Mouse (Mus musculus) liver, adult 2 months (tissue): Measurements from ENCODE around the gene Sept9. TPM values are rescaled to one million over a fixed set of nuclear protein-coding genes. Genes with fewer than 3 reads are reported as not detected.
A peak's percentile ranks its signal among the peaks of the same experiment; 100 is the strongest.

Source experiments
- DNase-seq: peaks from one replicate; pipeline ENCODE4 v3.0.0-alpha.2; 2011; ENCODE audit warnings: low read depth, low spot score; ENCODE audit errors: extremely low read depth
- H3K27ac ChIP-seq: fragments of 200-500 bp; replicated peaks from 2 replicates; pipeline ENCODE4 v1.5.1; 2012; ENCODE audit warnings: low read depth, mild to moderate bottlenecking, control low read depth, inconsistent platforms, low read length; ENCODE audit not compliant: insufficient read depth
- H3K27me3 ChIP-seq: fragments of 200-500 bp; 2 replicates; pipeline ENCODE4 v1.6.1; 2012; ENCODE audit warnings: mild to moderate bottlenecking, moderate library complexity, low read length, inconsistent platforms; ENCODE audit not compliant: control insufficient read depth, insufficient read depth
- H3K36me3 ChIP-seq: fragments of 200-500 bp; 2 replicates; pipeline ENCODE4 v1.6.1; 2012; ENCODE audit warnings: low read length, inconsistent platforms; ENCODE audit not compliant: control insufficient read depth, insufficient read depth
- H3K4me1 ChIP-seq: fragments of 200-500 bp; 2 replicates; pipeline ENCODE4 v1.6.1; 2011; ENCODE audit warnings: low read length; ENCODE audit not compliant: control insufficient read depth, insufficient read depth
- H3K4me3 ChIP-seq: fragments of 200-500 bp; 2 replicates; pipeline ENCODE4 v1.5.1; 2011; ENCODE audit warnings: low read depth, mild to moderate bottlenecking, control low read depth, low read length, moderate library complexity; ENCODE audit not compliant: insufficient read depth
- H3K79me2 ChIP-seq: fragments of 200-500 bp; 2 replicates; pipeline ENCODE4 v1.6.1; 2012; ENCODE audit warnings: inconsistent platforms, mild to moderate bottlenecking, low read length, moderate library complexity; ENCODE audit not compliant: control insufficient read depth, insufficient read depth
- H3K9ac ChIP-seq: fragments of 200-500 bp; 2 replicates; pipeline ENCODE4 v1.6.1; 2012; ENCODE audit warnings: low read depth, mild to moderate bottlenecking, control low read depth, inconsistent platforms, low read length
- CTCF ChIP-seq: fragments of 200-500 bp; IDR thresholded peaks from 2 replicates; pipeline ENCODE4 v1.5.1; 2011; ENCODE audit warnings: low read depth, low read length, control low read depth
- POLR2A ChIP-seq: fragments of 200-500 bp; IDR thresholded peaks from 2 replicates; pipeline ENCODE4 v1.6.1; 2011; ENCODE audit warnings: low read length, control low read depth; ENCODE audit not compliant: insufficient read depth; ENCODE audit errors: extremely low read depth
- WGBS: fragments of 180-500 bp; shearing (Covaris S2); methylation state at CpG from one replicate; pipeline ENCODE4 v1.1.7; 2018; 5-methylcytosine and 5-hydroxymethylcytosine counted together
- polyA plus RNA-seq: library from polyadenylated mRNA; depleted of rRNA; stranded (reverse); fragments of >200 nt; gene quantifications from 2 replicates; pipeline ENCODE4 v1.2.3, GENCODE M21; 2012; rRNA removed
- total RNA-seq: library from RNA; depleted of rRNA; stranded (reverse); fragments of >200 nt; gene quantifications from 2 replicates; pipeline ENCODE4 v1.2.3, GENCODE M21; 2014; rRNA removed

Gene Sept9
- total RNA-seq = 18.8 and 20.7 TPM in 2 replicates
- 21.2 and 29.0 TPM in 2 replicates for polyA plus RNA-seq

DNA sequence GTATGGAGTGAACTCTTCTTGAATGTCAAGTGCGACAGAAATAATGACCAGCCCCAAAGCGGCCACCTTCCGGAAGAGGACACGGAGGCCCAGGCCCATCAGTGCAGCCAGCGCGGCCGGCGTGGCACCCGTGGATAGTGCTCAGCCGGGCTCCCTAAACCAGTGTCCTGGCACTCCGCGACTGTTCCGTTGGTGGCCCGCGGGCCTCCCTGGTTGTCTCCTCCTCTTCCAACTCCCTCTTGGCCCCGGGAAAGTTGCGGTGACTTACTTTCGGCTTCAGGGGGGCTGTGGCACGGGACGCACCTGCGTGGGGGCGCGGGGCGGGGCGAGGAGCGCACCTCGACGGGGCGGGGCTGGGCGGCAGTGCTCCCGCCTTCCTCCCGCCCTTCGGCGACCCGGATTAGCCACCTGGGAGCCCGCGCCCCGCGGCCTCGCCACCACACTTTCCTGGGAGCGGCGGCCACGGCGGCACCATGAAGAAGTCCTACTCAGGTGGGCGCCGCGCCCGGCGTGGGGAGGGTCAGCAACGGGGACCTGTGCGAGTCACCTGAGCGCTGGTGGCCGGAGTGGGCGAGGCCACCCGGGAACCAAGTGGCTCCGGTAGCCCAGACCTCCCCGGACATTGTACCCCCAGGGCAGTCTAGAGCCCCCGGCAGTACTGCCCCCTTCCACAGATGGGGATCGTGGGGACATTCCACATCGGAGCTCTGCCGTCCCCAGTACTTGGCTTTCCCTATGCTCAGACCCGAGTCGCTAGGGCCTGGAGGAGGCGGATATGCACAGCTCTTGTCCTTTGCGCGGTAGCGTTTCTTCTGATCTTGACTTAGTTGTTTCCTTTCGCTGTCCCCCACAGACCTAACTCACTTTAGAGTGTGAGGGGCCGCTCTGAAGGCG, at the start of gene Sept9:
Gene Sept9, plus strand, starts transcription at position 380 of the 894 bp plus-strand sequence.
- H3K36me3 ChIP-seq = no peaks in the 10 kb centered on the region
- TF ChIP-seq CTCF (no peak), POLR2A (peak; percentile 69; the same call in 1 of the 2 replicates)
- H3K9ac ChIP-seq = peak within 1 kb of the TSS; percentile 91
- H3K27me3 ChIP-seq = no peaks in the 10 kb centered on the region
- DNase-seq = peak; percentile 33
- WGBS = 2% methylated on average over 70 of the region's 70 CpGs
- H3K4me3 ChIP-seq = peak within 1 kb of the TSS; percentile 86
- peak within 1 kb of the TSS; percentile 81 for H3K27ac ChIP-seq
- peaks cover 27% of the 10 kb centered on the region for H3K4me1 ChIP-seq
- H3K79me2 ChIP-seq = peaks cover 11% of the 10 kb centered on the region; the same call in 1 of the 2 replicates

DNA sequence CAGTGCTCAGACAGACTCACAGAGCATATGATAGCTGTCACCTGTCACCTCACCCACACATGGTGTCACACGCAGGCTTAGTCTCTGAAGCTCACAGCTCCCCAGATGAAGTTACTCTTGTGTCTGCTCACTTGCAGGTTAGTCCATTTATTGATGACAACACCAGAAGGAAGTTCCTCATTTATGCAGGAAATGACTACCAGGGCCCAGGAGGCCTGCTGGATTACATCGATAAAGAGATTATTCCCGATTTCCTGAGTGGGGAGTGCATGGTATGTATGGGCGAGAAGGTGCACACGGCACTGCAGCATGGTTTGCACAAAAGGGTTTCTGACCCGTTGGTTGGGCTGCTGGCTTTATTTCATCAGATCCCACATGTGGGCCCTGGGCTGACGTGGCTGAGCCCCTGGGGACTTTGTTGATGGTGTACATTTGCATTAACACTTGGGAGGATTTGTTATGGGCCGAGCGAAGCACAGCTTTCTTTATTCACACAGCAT, 48.9 kb upstream of the Sept9 start:
- H3K9ac ChIP-seq = no peak overlapping the region
- 86% methylated on average over 9 of the region's 9 CpGs for WGBS
- DNase-seq = no peak
- TF ChIP-seq POLR2A (no peak), CTCF (no peak)
- no peak overlapping the region for H3K4me3 ChIP-seq
- H3K27ac ChIP-seq = no peak overlapping the region
- no peaks in the 10 kb centered on the region for H3K4me1 ChIP-seq
- H3K36me3 ChIP-seq = peaks cover 9% of the 10 kb centered on the region; the same call in 1 of the 2 replicates
- no peaks in the 10 kb centered on the region for H3K79me2 ChIP-seq
- no peaks in the 10 kb centered on the region for H3K27me3 ChIP-seq

DNA sequence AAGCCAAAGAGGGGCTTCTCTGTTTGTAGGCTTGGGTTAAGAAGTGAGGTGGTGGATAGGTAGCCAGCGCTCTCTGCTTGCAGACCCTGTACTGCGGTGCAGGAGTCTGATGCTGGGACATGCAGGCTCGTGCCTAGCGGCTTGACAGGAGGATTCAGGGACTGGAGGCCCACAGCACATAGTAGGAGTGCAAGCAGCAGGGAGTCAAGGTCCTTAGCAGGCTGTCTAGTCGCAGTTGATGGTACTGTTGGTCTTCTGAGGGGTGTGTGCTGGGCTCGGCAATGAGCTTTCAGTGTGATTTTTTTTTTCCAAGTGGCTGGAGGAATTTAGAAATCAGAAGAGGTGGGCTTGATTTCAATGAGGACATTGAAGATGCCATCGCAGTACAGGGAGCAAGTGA, 48.0 kb upstream of the Sept9 start:
- Histone ChIP-seq H3K79me2 (no peaks in the 10 kb centered on the region), H3K27me3 (no peaks in the 10 kb centered on the region), H3K9ac (no peak overlapping the region), H3K4me1 (no peaks in the 10 kb centered on the region), H3K36me3 (peaks cover 9% of the 10 kb centered on the region; the same call in 1 of the 2 replicates), H3K27ac (no peak overlapping the region), H3K4me3 (no peak overlapping the region)
- TF ChIP-seq POLR2A (no peak), CTCF (no peak)
- 96% methylated on average over 7 of the region's 7 CpGs for WGBS
- DNase-seq = no peak

DNA sequence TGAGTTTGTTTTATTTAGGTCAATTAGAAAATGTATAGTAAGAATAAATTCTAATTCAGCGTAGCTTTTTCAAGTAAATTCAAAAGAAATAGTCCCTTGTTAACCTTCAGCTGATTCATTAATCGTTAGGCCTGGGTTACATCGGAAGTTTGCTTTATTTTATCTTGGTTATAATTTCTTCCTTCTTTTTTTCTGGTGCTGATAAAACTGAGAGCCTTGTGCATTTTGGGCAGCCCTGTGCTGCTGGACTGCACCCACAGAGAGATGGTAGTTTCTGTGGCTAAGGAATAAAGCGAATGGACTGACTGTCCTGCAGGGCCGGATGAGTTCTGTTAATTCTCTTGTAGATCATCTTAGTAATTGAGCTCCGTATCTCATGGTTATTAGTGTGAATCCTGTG, 46.9 kb upstream of the Sept9 start:
- H3K27ac ChIP-seq = no peak overlapping the region
- DNase-seq = no peak
- no peak overlapping the region for H3K4me3 ChIP-seq
- H3K79me2 ChIP-seq = no peaks in the 10 kb centered on the region
- H3K36me3 ChIP-seq = peaks cover 8% of the 10 kb centered on the region; the same call in 1 of the 2 replicates
- no peaks in the 10 kb centered on the region for H3K4me1 ChIP-seq
- no peaks in the 10 kb centered on the region for H3K27me3 ChIP-seq
- H3K9ac ChIP-seq = no peak overlapping the region
- WGBS = 90% methylated on average over 6 of the region's 6 CpGs
- TF ChIP-seq CTCF (no peak), POLR2A (no peak)

- Histone ChIP-seq H3K27me3 (no peaks in the 10 kb centered on the region), H3K27ac (no peak overlapping the region), H3K4me1 (no peaks in the 10 kb centered on the region), H3K36me3 (peaks cover 8% of the 10 kb centered on the region; the same call in 1 of the 2 replicates), H3K79me2 (no peaks in the 10 kb centered on the region), H3K4me3 (no peak overlapping the region), H3K9ac (no peak overlapping the region)
- WGBS = 80% methylated on average over 9 of the region's 9 CpGs
- no peak for DNase-seq
- TF ChIP-seq POLR2A (no peak), CTCF (no peak)
Observed at GRCm38 (mm10) chr11:117153553-117153952, 45.9 kb upstream of the Sept9 start.
